Mouse (Mus musculus) liver, embryonic 14.5 days (tissue): ENCODE data around the gene Ugp2. TPM values are rescaled to one million over a fixed set of nuclear protein-coding genes. Genes with fewer than 3 reads are reported as not detected.
"Not testable (repeated sequence)": the region's sequence is repeated elsewhere in the genome, so short reads cannot be mapped to it uniquely, and the experiment has no call there.

Experiments
- ATAC-seq: fragments of 200-750 bp; cut with Nextera tagmentation; 2 replicates; pipeline ENCODE4 v1.8.0; 2017; ENCODE audit warnings: moderate number of reproducible peaks, mild to moderate bottlenecking, moderate library complexity; ENCODE audit not compliant: insufficient read depth
- DNase-seq, 3 experiments: peaks; one replicate each; pipeline ENCODE4 v3.0.0-alpha.2; 2012 to 2013; ENCODE audit warnings: low read depth in 3 of 3, low spot score in 3 of 3
- H3K27ac ChIP-seq: fragments of 300-500 bp; sonication (generic); 2 replicates; pipeline ENCODE4 v1.5.1; 2014; ENCODE audit warnings: moderate library complexity, mild to moderate bottlenecking, control low read depth, inconsistent platforms
- H3K27me3 ChIP-seq: fragments of 300-500 bp; sonication (generic); 2 replicates; pipeline ENCODE4 v1.6.1; 2014; ENCODE audit warnings: mild to moderate bottlenecking, low read length, moderate library complexity; ENCODE audit not compliant: control insufficient read depth, insufficient read depth
- H3K36me3 ChIP-seq: fragments of 300-500 bp; sonication (generic); replicated peaks from 2 replicates; pipeline ENCODE4 v1.6.1; 2014; ENCODE audit warnings: low read depth; ENCODE audit not compliant: control insufficient read depth, insufficient read depth
- H3K4me1 ChIP-seq, 2 experiments: fragments of 200-500 bp in 1 of 2; fragments of 300-500 bp in 1 of 2; sonication (generic) in 1 of 2; replicated peaks; 2 replicates each; pipeline ENCODE4 v1.6.1; 2012 to 2014; ENCODE audit warnings: antibody characterized with exemption in 1 of 2, inconsistent platforms in 1 of 2, low read length in 1 of 2; ENCODE audit not compliant: control insufficient read depth in 2 of 2, insufficient read depth in 2 of 2
- H3K4me2 ChIP-seq: fragments of 300-500 bp; sonication (generic); 2 replicates; pipeline ENCODE4 v1.6.1; 2014; ENCODE audit warnings: low read depth, mild to moderate bottlenecking, control low read depth, moderate library complexity
- H3K4me3 ChIP-seq, 2 experiments: fragments of 200-500 bp in 1 of 2; fragments of 300-500 bp in 1 of 2; sonication (generic) in 1 of 2; 2 replicates each; pipeline ENCODE4 v1.5.1; 2012 to 2014; ENCODE audit warnings: low read depth in 2 of 2, low read length in 2 of 2, mild to moderate bottlenecking in 2 of 2, control low read depth in 1 of 2, inconsistent platforms in 1 of 2, moderate library complexity in 1 of 2; ENCODE audit not compliant: insufficient read depth in 1 of 2
- H3K9ac ChIP-seq: fragments of 300-500 bp; sonication (generic); replicated peaks from 2 replicates; pipeline ENCODE4 v1.6.1; 2014; ENCODE audit warnings: mild to moderate bottlenecking, control low read depth, moderate library complexity
- H3K9me3 ChIP-seq: fragments of 300-500 bp; sonication (generic); 2 replicates; pipeline ENCODE4 v1.6.1; 2016; ENCODE audit warnings: low read length, mixed read lengths; ENCODE audit not compliant: control insufficient read depth
- CTCF ChIP-seq: IDR thresholded peaks from 2 replicates; pipeline ENCODE4 v1.5.1; 2016; ENCODE audit warnings: antibody characterized with exemption, low read depth, control low read depth
- EP300 ChIP-seq: IDR thresholded peaks from 2 replicates; pipeline ENCODE4 v1.6.1; 2016; ENCODE audit warnings: antibody characterized with exemption, low read depth
- WGBS: fragments of 180-500 bp; shearing (Covaris S2); extraction: QIAGEN DNeasy Blood & Tissue Kit; methylation state at CpG from one replicate; pipeline ENCODE4 v1.1.7; 2014; ENCODE audit not compliant: insufficient replicate concordance; 5-methylcytosine and 5-hydroxymethylcytosine counted together
- microRNA counts: library from miRNA; unstranded; fragments of <30 nt; microRNA quantifications from one replicate; lab custom pipeline; 2016
- microRNA-seq: library from miRNA; unstranded; fragments of <30 nt; microRNA quantifications from one replicate; pipeline ENCODE4, GENCODE M21; 2016
- polyA plus RNA-seq, 2 experiments: library from polyadenylated mRNA; depleted of rRNA in 1 of 2; stranded (reverse) in 1 of 2; unstranded in 1 of 2; fragments of >200 nt; fragmentation: Nextera tagmentation in 1 of 2; extraction: Ambion mirVana in 1 of 2; gene quantifications; 2 replicates each; pipeline versions ENCODE4 v1.2.1 to v1.2.3; 2012 to 2014

Gene Ugp2
- polyA plus RNA-seq, 2 experiments: 12.3 to 31.6 TPM

DNA sequence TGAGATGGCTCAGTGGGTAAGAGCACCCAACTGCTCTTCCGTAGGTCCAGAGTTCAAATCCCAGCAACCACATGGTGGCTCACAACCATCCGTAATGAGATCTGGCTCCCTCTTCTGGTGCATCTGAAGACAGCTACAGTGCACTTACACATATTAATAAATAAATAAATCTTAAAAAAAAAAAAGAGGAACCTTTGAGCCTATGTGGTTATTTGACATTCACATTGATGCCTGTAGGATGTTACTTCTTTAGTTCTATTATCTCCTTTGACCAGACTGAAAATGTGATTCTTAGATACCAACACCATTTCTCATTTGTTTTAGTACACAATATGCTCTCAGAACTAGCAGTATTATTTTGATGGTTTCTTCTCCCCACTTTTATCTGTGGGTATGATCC lies 82.8 kb downstream of the Ugp2 start:
- not testable (repeated sequence) for H3K4me2 ChIP-seq, H3K9ac ChIP-seq, ATAC-seq, H3K27ac ChIP-seq, DNase-seq, H3K9me3 ChIP-seq, H3K36me3 ChIP-seq, H3K27me3 ChIP-seq, H3K4me3 ChIP-seq, H3K4me1 ChIP-seq
- TF ChIP-seq CTCF: peak; percentile 34
- 81% methylated on average over 2 of the region's 2 CpGs for WGBS

- no peaks in the 10 kb centered on the region for H3K27me3 ChIP-seq
- H3K4me3 ChIP-seq: no peak overlapping the region
- TF ChIP-seq EP300: no peak
- TF ChIP-seq CTCF: no peak
- H3K4me2 ChIP-seq: no peak overlapping the region
- H3K9me3 ChIP-seq: no peaks in the 10 kb centered on the region
- H3K4me1 ChIP-seq: 0 out of 4 replicates have a peak, but pooled peaks cover 0 to 2% of the 10 kb centered on the region in 2 experiments
- no peak for ATAC-seq
- no peak overlapping the region for H3K9ac ChIP-seq
- WGBS: 27% methylated on average over 3 of the region's 3 CpGs
- no peak for DNase-seq
- no peaks in the 10 kb centered on the region for H3K36me3 ChIP-seq
- no peak overlapping the region for H3K27ac ChIP-seq
Observed at GRCm38 (mm10) chr11:21286391-21286790, 84.6 kb downstream of the Ugp2 start.

DNA sequence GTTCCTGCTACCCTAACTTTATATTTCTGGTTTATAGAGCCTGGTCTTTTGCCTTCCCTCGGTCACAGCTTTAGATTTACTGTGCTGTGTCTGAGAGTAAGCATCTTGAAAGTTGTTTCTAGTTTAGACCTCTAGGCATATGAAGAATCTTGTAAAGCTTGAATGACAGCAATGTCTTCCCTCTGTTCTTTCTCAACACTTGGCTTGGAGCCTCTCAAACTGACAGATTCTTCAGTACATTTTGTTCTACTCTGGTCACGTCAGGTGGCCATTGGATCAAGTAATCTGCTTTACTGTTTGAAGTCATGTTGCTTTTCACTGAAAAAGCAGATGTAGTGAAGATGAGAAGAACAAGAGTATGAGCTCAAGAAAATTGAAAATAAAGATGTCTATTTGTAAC lies 94.8 kb downstream of the Ugp2 start:
- no peaks in the 10 kb centered on the region for H3K9me3 ChIP-seq
- no peaks in the 10 kb centered on the region for H3K27me3 ChIP-seq
- no peaks in the 10 kb centered on the region for H3K4me1 ChIP-seq
- DNase-seq (no peak), ATAC-seq (no peak)
- no peaks in the 10 kb centered on the region for H3K36me3 ChIP-seq
- 83% methylated on average over 2 of the region's 2 CpGs for WGBS
- no peak overlapping the region for H3K9ac ChIP-seq
- H3K4me3 ChIP-seq: no peak overlapping the region
- TF ChIP-seq CTCF: no peak
- TF ChIP-seq EP300: no peak
- H3K27ac ChIP-seq: no peak overlapping the region
- H3K4me2 ChIP-seq: no peak overlapping the region

MicroRNA genes within 50 kb of the gene (microRNA counts, 519-probe panel; counts per million panel counts)
- microRNA mmu-miR-1933-3p (lab: Ali Mortazavi, UCI) (69.9 counts per million), microRNA mmu-miR-1933-5p (lab: Ali Mortazavi, UCI) (69.9 counts per million)

Small RNAs within 50 kb of the gene (microRNA-seq; reads per million reads assigned to microRNA genes)
- not detected for gene Mir1933

Other genes starting within 250 kb of the Ugp2 start
- 4.6 and 7.6 TPM in 2 replicates for gene Vps54, start 131.9 kb downstream of the Ugp2 start, polyA plus RNA-seq (2012; rRNA removed)
- gene Vps54, start 131.9 kb downstream of the Ugp2 start, polyA plus RNA-seq (2014; fragmentation: Nextera tagmentation; extraction: Ambion mirVana): 4.4 and 5.1 TPM in 2 replicates
- 0.63 and 0.73 TPM in 2 replicates for gene Wdpcp, start 201.0 kb upstream of the Ugp2 start, polyA plus RNA-seq (2012; rRNA removed)
- gene Wdpcp, start 201.0 kb upstream of the Ugp2 start, polyA plus RNA-seq (2014; fragmentation: Nextera tagmentation; extraction: Ambion mirVana): 0.57 and 0.96 TPM in 2 replicates
- gene Mdh1, start 201.2 kb upstream of the Ugp2 start, polyA plus RNA-seq (2012; rRNA removed): 44.6 and 80.4 TPM in 2 replicates
- gene Mdh1, start 201.2 kb upstream of the Ugp2 start, polyA plus RNA-seq (2014; fragmentation: Nextera tagmentation; extraction: Ambion mirVana): 184 and 189 TPM in 2 replicates